Mouse (Mus musculus) spleen, postnatal 10 days (tissue): Measurements from ENCODE around the gene Naa40.

ENCODE experiments used
- DNase-seq, 2 experiments: peaks; one replicate each; pipeline ENCODE4 v3.0.0; 2021 to 2022; ENCODE audit warnings: low spot score in 2 of 2

The Naa40 gene

DNA sequence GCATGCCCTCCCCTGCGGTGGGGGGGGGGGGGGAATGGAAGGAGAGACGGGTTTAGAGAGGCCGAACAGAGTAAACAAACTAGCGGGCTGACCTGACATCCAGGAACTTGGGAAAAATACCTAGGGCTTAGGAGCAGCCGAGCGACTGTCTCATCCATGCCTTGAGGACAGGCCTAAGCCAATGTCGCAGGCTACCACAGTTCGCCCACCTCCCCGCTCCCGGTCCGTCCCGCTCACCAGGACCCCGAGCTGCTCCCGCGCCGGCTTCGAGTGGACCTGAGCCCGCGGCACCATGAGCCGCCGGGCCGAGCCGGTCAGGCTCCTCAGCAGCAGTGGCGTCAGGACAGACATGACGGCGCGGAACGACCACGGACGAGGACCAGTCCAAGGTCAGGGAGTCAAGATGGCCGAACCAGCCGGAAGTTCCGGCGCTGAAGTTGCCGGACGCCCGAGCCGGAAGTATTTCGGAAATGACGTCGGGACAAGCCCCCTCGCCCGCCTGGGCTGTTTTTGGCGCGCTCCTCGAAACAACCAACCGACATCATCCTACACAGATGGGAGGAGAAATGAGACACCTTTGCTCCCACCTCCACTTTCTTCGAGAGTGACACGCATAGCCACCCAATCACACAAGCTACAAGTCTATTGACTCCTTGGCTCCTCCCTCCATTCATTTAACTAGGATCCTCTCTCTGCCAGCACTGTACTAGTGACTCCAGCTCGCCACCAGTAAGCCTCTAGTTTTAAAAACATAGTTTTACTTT lies 23.6 kb downstream of the Naa40 start, which contains the start of gene Cox8a:
Gene Cox8a (minus strand): TSS at position 455 of the 764 bp plus-strand sequence.
- peak; percentile 84 to 94 for DNase-seq

DNA sequence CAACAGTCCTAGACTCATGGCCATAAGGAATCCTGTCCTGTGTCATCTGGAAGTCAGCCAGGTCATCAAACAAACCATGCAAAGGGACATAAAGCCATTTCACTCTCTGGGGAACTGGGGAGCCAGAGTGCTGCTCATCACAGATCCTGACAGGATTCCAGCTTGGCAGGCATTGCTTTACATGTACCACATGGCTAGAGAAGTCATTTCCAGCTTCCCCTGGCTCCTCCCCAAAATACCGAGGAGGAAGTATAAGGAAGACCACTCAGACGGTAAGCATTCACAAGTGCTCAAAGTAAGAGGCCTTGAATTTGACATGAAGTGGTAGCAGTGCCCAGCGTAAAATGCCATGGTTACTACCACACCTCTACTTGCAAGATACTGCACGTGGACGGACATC lies 26.5 kb downstream of the Naa40 start:
- DNase-seq: no peak

- DNase-seq: no peak
Observed at GRCm38 (mm10) chr19:7213010-7213409, 28.0 kb downstream of the Naa40 start.

DNA sequence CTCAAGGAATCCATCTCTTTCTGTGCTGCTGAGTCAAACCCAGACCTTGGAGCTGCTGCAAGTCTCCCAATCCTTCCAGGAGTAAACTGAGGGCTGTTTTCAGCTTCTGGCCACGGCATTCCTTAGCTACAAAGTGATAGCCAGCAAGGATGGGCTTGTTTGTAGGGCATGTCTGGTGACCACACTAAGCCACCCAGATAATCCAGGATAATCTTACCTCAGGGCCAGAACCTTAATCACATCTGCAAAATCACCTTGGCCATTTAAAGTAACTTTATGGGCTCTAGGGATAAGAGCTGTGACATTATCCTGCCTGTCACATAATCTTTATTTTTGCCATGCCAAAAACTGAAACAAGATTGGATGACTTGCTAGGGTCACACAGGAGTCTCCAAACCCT lies 28.8 kb downstream of the Naa40 start:
- DNase-seq: no peak

GRCm38 (mm10) chr19:7209907-7210646 lies 30.9 kb downstream of the Naa40 start:
- DNase-seq: no peak

DNA sequence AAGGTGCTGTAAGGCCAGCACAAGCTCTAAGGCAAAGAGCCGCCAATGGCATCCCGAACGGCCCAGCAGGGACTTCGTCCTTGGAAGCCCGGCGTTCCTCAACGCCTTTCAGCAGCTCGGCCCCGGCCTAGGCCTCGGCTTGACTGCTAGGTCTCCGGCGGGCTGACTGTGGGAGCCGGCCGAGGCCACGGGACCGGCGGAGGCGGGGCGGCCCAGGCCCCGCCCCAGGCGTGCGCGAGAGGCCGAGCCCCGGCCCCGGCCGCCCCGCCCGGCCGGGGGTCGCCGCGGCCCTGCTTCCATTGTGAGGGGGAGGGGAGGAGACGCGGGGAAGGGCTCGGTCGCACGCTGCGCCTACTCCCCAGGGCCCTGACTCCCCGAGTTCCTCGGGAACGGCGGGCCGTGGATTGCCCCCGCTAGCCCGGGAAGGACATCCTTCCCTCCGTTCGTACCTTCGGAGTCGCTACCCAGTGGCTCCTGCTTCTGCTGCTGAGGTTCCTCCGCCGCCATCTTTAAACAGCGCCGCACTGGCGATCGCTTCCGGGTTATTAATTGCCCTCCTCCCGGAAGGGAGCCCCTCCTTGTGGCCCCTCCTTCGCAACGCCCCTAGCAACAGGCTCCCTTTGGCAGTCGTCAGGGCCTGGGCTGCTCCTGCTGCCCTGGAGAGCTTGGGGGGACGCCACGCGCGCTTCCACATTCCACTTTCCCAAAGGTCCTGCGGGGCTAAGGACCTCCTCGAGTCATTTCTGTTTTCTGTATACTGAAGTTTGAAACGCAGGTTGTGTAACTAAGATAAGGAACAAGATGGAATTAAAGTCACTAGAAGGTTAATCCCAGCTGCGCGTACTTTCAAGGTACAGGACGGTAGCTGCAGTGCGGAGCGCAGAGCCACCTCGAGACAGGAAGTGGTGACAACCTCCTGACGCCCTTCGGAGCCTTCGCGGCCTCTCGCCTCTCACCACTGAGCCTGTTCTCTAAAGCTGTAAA lies 34.9 kb downstream of the Naa40 start, which contains the start of gene Otub1:
Gene Otub1 (minus strand): TSS at position 564 of the 984 bp plus-strand sequence.
- peak; percentile 85 to 95 for DNase-seq

- DNase-seq: no peak
Observed at GRCm38 (mm10) chr19:7205326-7205725, 35.7 kb downstream of the Naa40 start.

GRCm38 (mm10) chr19:7204898-7205297 lies 36.1 kb downstream of the Naa40 start:
- DNase-seq: no peak

DNA sequence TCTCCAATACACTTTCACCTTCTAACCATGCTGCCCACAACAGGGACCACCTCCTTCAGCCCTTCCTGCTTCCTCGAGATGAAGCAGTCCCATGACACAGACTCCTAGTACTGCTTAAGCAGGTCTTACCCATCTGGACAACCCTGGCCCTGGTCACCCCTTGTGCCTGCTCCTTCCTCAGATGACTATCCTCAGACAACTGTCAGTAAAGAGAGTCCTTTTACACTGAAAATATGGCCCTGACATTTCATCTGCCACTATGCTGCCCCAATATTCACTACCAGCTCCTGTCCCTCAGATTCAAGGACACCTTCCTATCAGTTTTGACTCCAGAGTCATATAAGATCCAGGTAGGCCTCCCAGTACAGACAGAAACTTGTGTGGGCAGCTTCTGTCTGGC lies 40.6 kb downstream of the Naa40 start:
- DNase-seq: no peak

DNA sequence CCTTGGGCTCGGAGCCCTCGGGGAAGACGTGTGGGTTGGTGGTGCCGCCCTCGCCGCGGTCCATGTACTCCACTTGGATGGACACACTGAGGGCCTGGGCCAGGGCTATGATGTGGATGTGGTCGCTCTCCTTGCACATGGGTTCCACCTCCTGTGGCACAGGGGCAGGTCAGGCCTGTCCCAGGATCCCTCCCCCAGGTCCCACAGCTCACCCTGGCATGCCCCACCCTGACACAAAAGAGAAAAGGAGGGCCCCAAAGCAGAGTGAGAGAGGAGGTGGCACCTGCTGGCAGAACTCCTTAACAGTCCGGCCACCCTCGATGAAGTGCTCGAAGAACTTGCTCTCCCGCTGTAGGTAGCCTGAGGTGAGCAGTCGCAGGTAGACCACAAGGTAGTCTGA lies 41.9 kb downstream of the Naa40 start:
- no peak for DNase-seq

DNA sequence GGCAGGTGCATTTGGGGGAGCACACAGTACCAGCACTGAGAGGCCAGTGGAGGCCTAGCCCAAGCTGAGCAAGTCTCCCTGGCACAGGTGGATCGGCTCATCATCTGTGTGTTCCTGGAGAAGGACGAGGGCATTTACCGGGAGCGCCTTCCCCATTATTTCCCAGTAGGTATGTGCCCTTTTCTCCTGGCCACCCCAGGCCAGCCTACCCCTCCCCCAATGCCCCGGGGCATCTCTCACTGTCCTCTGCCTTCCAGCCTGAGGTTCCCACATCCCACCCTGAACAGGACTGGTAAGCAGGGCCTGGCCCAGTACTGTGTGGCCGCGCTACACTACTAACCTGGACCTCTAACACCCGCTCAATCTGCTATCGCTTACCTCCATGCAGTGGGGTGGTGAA lies 43.5 kb downstream of the Naa40 start:
- DNase-seq: no peak

- no peak for DNase-seq
Observed at GRCm38 (mm10) chr19:7196741-7197270, 44.2 kb downstream of the Naa40 start.

DNA sequence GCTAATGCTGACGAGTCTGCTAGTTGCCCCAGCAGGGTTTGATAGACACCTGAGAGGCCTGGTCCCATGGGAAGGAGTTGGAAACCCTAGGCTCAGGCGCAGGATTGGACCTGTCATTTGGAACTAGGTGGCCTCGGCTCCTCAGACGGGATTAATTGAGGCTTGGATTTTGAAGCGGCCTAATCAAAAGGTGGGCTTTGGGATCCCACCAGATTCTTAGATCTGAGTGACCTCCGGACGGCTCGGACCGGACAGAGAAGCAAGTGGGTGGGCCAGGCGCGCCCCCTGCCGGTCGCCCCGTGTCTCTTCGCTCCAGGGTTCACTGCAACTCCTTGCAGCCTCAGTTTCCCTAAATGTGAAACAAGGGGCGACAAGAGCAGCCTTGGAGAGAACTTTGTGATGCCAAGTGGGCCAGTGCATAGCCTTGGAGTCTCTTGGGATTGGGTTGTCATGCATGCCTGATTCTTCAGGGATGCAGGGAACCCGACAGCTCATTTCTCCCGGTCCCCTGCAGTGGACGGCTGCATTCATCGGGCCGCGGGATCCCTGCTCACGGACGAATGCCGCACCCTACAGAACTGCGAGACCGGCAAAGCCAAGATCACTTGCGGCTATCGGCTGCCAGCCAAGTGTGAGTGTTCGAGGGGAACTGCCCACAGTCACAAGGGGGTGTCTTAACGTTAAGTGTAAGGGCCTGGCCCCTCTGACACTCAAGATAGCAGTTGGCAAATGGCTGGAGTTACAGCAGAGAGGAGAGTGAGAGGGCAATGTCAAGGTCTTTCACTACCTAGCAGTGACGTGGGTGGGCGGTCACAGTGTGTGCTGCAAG lies 44.9 kb downstream of the Naa40 start:
- peak; percentile 50 to 71 for DNase-seq

DNA sequence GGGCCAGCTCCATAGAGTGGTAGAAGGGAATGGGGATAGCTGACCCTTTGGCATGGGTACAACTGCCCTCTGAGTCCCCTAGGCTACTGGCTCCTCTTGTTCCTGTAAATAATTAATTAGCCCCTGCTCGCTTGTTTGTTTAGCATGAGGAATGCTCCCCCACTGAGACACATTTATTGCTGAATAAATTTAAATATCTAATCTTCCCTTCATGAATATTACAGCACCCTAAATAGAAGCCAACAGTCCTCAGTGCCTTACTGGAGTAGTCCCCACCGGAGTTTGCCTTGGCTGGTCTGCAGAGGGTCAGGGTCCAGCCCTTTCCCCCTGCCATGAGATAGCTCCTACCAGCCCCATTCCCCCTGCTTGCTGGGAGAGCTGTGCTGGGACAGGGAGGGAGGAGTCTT lies 48.4 kb downstream of the Naa40 start:
- no peak for DNase-seq

DNA sequence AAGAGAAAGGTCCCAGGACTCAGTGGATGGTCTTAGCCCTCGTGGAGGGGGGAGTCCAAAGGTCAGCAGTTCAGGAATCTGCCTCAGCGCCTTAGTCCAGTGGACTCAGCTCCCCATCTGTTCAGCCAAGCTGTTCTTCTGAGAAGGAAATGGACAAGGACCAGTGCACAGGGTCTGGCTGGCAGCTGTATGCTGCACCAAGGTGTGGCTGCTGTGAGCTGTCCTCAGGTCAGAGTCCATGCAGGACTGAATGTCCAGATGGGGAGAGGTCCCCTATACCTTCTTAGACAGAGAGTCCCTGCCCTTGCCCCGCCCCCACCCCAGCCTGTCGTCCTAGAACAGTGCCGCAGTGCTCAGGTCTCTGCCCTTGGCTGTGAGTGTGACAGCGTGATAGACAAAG lies 49.3 kb downstream of the Naa40 start:
- DNase-seq: no peak

GRCm38 (mm10) chr19:7190986-7191385 lies 50.0 kb downstream of the Naa40 start:
- no peak for DNase-seq

DNA sequence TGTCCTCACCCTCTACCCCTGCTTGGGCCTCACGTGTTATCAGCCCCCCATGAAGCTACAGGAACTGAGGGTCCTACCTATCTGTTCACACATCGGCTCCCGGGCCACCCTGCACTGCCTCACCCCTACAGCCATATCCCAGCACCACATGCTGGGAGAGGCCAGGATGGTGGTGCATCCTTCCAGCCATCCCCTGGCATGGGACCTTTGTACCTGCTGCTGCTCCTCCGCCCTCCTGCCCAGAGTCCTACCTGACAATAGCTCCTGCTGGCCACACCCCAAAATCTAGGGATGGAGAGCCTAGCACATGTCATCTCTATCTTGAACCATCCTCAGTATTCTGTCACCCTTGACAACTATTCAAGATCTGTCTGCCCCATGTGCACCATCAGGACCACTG lies 52.0 kb downstream of the Naa40 start:
- DNase-seq: no peak

DNA sequence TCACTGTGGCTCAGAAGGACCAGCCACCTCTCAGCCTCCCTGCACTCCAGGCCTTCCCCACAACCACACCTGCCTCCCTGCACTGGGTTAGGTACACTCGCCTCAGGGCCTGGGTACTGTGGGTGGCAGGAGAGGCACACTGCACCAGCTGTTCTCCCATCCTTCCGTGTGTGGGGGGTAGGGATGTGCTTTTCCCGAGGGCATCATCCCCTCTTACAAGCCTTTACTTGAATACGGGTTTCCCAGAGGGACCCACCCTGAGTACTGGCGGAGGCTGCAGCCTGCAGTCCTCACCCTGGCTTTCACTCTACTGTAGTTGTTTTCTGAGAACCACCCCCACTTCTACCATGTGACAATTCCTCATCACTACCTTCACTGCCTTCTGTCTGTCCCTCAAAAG lies 53.8 kb downstream of the Naa40 start:
- DNase-seq: no peak

- no peak for DNase-seq
Observed at GRCm38 (mm10) chr19:7185715-7186291, 55.2 kb downstream of the Naa40 start.

- no peak for DNase-seq
Observed at GRCm38 (mm10) chr19:7185059-7185458, 55.9 kb downstream of the Naa40 start.
